Mouse (Mus musculus): ENCODE data around the gene Iqca.

GRCm38 (mm10) chr1:90050046-90050739, 103.0 kb downstream of the Iqca start:
- TF ChIP-seq EP300 (IDR thresholded peaks at IDR 0.05; ENCODE audit: low read depth) = no peak
- TF ChIP-seq CTCF (IDR thresholded peaks at IDR 0.05; ENCODE audit: low read depth) = no peak
